Mouse (Mus musculus) adrenal gland, adult 8-10 months (tissue): ENCODE data around the gene Fyb2. TPM values are rescaled to one million over a fixed set of nuclear protein-coding genes. Genes with fewer than 3 reads are reported as not detected.
"Not testable (repeated sequence)": the region's sequence is repeated elsewhere in the genome, so short reads cannot be mapped to it uniquely, and the experiment has no call there.

Source experiments
- DNase-seq: peaks from one replicate; pipeline ENCODE4 v3.0.0; 2022
- total RNA-seq, 4 experiments: library from RNA; stranded (reverse); gene quantifications; 2 replicates each; pipeline ENCODE4 v1.2.4; 2022

Fyb2 gene
- total RNA-seq, 4 experiments from 2014 or later = 0.24 to 0.64 (median 0.45) TPM

DNA sequence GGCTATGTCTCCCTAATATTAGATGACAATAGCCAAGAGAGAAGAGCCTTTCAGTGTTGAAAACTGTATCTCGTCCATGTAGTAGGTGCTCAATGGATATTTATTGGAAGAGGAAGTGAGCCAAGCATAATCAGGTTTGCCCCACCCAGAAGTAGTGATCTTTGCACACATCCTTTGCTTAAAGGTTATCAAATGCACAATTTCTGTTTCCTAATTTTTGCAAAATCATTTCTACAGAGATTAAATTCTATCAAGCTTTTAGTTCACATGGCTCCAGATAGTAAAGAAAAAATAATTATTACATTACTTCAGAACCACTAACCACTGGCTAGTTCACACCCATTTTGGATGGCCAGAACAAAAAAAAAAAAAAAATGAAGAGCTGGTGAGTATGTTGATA is 28.6 kb downstream of the Fyb2 start:
- DNase-seq = no peak

DNA sequence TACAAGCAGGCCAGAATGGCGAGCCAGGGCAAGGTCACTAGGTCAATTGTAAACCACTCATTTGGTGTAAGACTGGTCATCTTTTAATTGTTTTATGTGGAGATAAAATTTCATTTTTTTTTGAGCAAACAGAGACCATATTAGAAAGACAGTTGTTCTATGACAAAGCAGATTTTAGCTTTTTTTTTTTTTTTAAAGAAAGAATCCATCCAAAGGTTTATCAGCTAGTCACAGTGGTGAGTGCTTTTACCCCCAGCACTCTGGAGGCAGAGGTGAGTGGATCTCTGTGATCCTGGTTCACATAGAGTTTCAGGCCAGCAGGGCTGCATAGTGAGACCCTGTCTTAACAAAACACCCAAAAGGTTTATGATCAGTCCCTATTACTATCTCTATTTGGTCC is 31.2 kb downstream of the Fyb2 start:
- DNase-seq = no peak

GRCm38 (mm10) chr4:104948886-104949285 is 35.6 kb downstream of the Fyb2 start:
- DNase-seq = peak; percentile 2

GRCm38 (mm10) chr4:104949304-104949703 is 36.0 kb downstream of the Fyb2 start:
- no peak for DNase-seq

DNA sequence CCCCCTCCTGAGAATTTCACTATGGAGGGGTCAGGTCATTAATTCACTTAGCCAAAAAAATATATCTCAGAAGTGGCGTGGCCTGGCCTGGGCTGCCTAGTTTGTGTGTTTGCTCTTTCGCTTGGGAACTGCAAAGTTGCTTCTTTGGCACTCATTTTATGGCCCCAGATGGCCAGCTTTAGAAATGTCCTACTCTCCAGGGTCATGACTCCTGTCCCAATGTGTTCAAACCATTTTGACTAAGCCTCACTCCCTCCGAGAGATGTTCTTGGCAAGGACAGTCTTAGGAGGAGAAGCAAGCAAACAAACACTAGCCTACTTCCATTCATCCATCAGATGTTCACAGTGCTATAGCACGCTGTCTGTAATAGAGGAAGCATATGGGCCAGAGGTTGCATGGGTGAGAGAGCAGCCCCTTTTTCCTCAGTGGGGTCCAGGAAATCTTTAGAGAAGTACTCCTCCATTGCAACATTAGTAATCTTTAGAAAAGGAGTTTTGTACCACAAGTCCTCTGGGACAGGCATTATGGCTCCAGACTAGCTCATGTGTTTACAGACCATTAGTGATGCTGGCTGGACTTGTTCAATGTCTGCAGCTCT is 38.1 kb downstream of the Fyb2 start:
- DNase-seq = no peak

DNA sequence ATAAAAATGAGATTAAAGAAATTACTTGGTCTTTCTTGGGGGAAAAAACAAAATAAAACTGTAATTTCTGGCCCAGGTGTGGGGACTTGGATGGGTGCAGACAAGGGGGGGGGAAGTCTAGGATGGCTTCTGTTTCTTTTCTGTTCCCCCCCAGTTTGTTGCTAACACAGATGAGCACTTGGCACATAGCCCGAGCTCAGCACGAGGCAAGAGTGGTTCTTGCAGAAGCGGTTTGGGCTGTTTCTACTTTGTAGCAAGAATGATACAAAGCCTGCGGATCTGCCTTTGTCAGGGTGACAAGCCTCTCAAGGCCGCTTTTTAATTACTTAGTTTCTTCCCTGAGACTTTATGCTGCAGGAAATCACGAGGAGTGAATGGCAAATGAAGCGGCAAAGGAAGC is 43.4 kb downstream of the Fyb2 start:
- DNase-seq = no peak

DNA sequence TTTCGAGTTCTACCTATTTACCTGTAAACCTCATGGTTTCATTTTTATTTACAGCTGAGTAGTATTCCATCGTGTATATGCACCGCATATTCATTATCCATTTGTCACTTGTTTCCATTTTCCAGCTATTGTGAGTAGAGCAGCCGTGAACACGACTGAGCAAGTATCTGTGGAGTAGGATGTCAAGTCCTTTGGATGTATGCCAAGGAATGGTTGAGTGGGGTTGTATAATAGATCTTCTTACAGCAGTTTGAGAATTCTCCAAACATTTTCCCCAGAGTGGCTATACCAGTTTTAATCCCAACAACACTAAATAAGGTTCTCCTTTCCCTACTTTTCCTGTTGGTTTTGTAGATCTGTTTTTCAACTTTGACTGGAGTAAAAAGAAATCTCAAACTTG is 48.2 kb downstream of the Fyb2 start:
- DNase-seq = no peak

DNA sequence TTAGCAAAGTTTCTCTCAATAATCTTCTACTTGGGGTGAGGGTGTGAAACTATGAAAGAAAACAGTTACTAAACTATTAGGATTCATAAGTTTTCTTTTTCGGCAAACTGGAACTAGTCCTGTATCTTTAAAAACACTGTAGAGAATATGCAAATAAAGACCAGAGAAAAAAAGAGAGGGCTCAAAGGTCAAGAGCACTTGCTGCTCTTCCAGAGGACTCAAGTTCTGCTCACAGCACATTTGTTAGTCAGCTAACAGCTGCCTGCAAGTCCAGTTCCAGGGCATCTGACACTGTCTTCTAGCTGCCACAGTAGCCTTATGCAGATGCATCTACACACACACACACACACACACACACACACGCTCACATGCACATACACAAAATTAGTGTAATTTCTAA is 59.4 kb downstream of the Fyb2 start:
- no peak for DNase-seq

GRCm38 (mm10) chr4:104975162-104975830 is 62.0 kb downstream of the Fyb2 start:
- DNase-seq = peak; percentile 24

- DNase-seq = no peak
Measured at GRCm38 (mm10) chr4:104985960-104986632, 72.8 kb downstream of the Fyb2 start.

GRCm38 (mm10) chr4:104987631-104988030 is 74.4 kb downstream of the Fyb2 start:
- DNase-seq = no peak

DNA sequence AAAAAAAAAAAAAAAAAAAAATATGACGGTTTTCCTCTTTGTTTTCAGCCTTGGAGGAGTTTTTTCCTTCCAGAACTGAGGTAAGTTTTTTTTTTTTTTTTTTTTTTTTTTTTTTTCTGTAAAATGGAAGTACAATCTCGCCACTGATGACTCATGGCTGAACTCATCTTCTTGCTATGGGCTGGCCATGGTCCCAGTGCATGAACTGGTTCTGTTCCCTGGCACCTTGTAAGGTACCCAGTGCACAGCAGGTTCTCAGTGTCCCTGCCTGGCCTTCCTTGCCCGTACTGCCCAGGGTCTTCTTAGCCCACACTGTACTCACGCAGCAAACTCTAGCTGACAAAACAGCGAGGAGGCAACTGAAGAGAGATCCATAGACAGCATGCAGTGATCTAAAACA is 74.8 kb downstream of the Fyb2 start:
- DNase-seq = peak; percentile 9

GRCm38 (mm10) chr4:104988709-104989108 is 75.5 kb downstream of the Fyb2 start:
- no peak for DNase-seq

- DNase-seq = no peak
Measured at GRCm38 (mm10) chr4:104990016-104990415, 76.8 kb downstream of the Fyb2 start.

- no peak for DNase-seq
Measured at GRCm38 (mm10) chr4:104990686-104991085, 77.4 kb downstream of the Fyb2 start.

DNA sequence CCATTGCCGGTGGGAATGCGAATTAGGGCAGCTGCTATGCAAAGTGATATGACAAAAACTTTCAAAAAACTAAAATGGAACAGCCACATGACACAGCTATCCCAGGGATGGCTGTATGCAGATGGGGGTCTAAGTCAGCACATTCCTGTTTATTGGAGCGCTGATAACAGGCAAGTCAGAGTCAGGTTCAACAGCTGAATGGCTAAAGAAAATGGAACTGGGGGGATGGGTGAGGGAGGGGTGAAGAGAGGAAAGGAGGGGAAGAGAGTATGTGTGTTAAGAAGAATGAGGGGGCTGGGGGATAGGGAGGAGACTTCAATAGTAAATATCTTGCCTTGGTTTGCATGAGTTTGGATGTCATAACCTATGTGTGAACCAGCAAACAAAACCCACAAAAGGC is 79.0 kb downstream of the Fyb2 start:
- DNase-seq = no peak

- no peak for DNase-seq
Measured at GRCm38 (mm10) chr4:104993140-104993874, 80.1 kb downstream of the Fyb2 start.

DNA sequence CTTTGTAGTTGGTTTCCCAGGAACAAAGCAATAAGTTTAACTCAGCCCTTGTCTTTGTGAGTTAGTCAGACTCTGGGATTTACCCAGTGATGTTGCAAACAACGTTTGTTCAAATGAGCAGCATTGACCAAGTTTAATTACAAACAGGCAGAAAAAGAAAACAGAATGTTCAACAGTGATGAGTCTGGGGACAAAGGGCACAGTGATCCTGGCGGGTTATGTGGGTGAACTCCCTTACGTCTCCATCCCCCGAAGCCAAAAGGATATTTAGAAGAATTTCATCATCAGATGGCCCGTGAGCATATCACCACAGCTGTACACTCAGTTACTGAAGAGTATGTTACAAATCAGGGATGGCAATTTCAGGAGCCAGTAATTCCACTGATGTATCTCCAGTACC is 86.4 kb downstream of the Fyb2 start:
- no peak for DNase-seq

DNA sequence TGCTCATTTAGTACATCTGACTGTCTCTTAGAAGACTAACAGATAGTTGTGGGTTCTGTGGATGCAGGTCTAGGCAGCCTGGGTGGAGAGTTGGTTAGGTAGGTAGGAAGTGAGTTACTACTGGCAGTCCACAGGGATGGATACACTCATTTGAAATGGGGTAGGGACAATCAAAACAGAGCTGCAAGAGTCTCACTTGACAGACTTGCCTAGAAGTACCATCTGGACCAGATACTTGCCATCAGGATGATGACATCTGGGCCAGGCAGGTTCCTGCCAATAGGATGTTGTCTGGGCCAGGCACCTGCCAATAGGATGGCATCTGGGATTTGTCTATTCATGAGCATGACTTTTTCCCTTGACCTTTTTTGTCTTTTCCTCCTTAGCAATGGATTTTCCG is 88.5 kb downstream of the Fyb2 start:
- no peak for DNase-seq

DNA sequence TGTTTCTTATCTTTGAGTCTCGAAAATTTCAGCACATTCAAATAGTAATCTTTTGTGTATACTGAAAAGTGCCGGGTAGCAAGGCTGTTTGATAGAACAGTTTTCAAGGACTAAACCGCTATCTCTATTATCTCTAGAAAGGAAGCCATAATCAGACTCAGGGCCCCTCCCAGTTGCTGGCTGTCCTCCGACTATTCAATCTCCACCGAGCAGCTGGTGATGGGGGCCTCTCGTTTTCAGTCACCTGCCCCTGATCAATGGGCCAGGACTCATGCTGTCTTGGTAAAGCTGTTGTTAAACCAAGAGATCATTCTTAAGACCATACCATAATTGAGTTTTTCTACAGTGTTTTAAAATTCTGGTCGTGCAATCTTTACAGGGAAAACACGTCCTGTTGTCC is 90.9 kb downstream of the Fyb2 start:
- no peak for DNase-seq

GRCm38 (mm10) chr4:105004649-105005048 is 91.4 kb downstream of the Fyb2 start:
- DNase-seq = not testable (repeated sequence)

DNA sequence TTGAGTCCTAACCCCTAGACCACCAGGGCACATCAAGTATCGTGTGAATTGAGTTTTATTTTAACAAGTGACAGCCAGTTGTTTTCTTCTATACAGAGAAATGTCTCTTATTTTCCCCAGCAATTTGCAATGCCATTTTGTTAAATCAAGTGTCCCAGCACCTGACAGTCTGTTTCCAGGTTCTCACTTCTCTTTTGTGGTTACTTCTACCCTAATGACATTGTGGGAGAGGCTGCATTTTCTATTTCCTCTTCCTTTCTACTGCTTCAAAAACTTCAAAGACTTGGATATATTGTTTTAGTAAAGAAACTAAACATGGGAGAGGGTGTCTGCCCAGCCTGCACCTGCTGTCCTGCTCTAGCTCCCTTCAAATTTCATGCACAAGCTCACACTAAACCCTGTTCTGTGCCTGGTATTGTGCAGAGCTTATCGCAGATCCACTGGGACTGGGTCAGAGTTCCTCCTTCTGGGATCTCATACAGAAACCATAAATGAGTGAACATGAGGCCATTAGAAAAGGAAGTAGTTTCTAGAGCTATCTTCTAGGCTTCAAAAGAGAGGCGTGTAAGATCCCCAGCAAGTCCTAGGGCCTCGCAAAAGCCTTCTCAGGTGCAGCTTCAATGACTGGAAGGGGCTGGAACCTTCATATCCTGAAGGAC is 94.2 kb downstream of the Fyb2 start:
- DNase-seq = no peak

GRCm38 (mm10) chr4:105013718-105014117 is 100.5 kb downstream of the Fyb2 start:
- no peak for DNase-seq
